Mouse (Mus musculus): ENCODE data around the gene Tnxb.

DNA sequence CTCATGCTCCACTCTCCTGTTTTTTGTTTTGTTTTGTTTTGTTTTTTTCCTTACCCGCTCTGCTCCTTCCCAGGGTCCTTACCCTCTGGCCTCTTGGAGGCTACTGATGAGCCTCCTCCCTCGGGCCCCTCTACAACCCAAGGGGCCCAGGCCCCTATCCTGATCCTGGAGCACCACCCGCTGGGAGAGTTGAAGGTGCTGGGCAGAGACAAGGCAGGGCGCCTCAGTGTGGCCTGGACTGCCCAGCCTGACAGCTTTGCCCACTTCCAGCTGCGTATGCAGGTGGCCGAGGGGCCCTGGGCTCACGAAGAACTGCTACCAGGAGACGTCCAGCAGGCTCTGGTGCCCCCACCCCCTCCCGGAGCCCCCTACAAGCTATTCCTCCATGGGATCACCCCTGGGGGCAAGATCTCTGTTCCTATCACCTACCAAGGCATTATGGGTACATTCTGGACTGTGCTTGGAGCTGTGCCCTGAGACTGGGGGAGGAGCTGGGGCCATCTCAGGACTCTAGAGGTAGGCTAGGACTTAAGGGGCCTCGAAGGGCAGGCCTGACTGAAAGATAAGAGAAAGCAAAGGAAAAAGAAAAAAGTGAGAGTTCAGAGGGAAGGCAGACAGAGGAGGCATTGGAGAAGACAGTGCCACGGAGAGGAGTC is 11.7 kb downstream of the Tnxb start:
- TF ChIP-seq CHD2 (IDR thresholded peaks at IDR 0.05; ENCODE audit: low read depth, low read length), result no peak
- no peak for TF ChIP-seq ZNF384 (IDR thresholded peaks at IDR 0.05; ENCODE audit: low read depth, low read length)
- TF ChIP-seq ZC3H11A (IDR thresholded peaks at IDR 0.05; ENCODE audit: borderline replicate concordance, low read depth, low read length), result no peak
- no peak for TF ChIP-seq MAFK (IDR thresholded peaks at IDR 0.05; ENCODE audit: insufficient read depth, low read depth, low read length)
- TF ChIP-seq HCFC1 (IDR thresholded peaks at IDR 0.05; ENCODE audit: borderline replicate concordance, insufficient read depth, low read length), result no peak
